Mouse (Mus musculus): ENCODE results near the gene Prss43. TPM values are rescaled to one million over a fixed set of nuclear protein-coding genes. Genes with fewer than 3 reads are reported as not detected.

The Prss43 gene
- polyA plus RNA-seq, 1 experiment, result not detected

- TF ChIP-seq CTCF (IDR thresholded peaks at IDR 0.05; ENCODE audit: control insufficient read depth, insufficient read depth, low read length) (no peak), POLR2A (IDR thresholded peaks at IDR 0.05; ENCODE audit: borderline replicate concordance, control insufficient read depth, low read depth, low read length) (no peak)
- 57% methylated on average over 4 of the region's 4 CpGs for WGBS
- no peaks in the 10 kb centered on the region for H3K4me1 ChIP-seq (ENCODE audit: control insufficient read depth, insufficient read depth, low read length)
- H3K4me3 ChIP-seq (replicated peaks; ENCODE audit: control insufficient read depth, low read depth, low read length), result no peak overlapping the region
- no peak overlapping the region for H3K27ac ChIP-seq (ENCODE audit: control insufficient read depth, insufficient read depth, low read depth, low read length, poor library complexity)
Observed at GRCm38 (mm10) chr9:110825426-110825825, 1.1 kb upstream of the Prss43 start.

GRCm38 (mm10) chr9:110825832-110826231 lies 658 bp upstream of the Prss43 start:
- TF ChIP-seq POLR2A (IDR thresholded peaks at IDR 0.05; ENCODE audit: borderline replicate concordance, control insufficient read depth, low read depth, low read length), result no peak
- TF ChIP-seq CTCF (IDR thresholded peaks at IDR 0.05; ENCODE audit: control insufficient read depth, insufficient read depth, low read length), result no peak
- WGBS, result 14% methylated on average over 7 of the region's 7 CpGs
- Histone ChIP-seq H3K4me1 (ENCODE audit: control insufficient read depth, insufficient read depth, low read length) (no peaks in the 10 kb centered on the region), H3K4me3 (replicated peaks; ENCODE audit: control insufficient read depth, low read depth, low read length) (no peak overlapping the region), H3K27ac (ENCODE audit: control insufficient read depth, insufficient read depth, low read depth, low read length, poor library complexity) (no peak overlapping the region)

- H3K27ac ChIP-seq (ENCODE audit: control insufficient read depth, insufficient read depth, low read depth, low read length, poor library complexity), result no peak overlapping the region
- TF ChIP-seq CTCF (IDR thresholded peaks at IDR 0.05; ENCODE audit: control insufficient read depth, insufficient read depth, low read length), result no peak
- no peak for TF ChIP-seq POLR2A (IDR thresholded peaks at IDR 0.05; ENCODE audit: borderline replicate concordance, control insufficient read depth, low read depth, low read length)
- H3K4me3 ChIP-seq (replicated peaks; ENCODE audit: control insufficient read depth, low read depth, low read length), result no peak overlapping the region
- WGBS, result 68% methylated on average over 5 of the region's 5 CpGs
- no peaks in the 10 kb centered on the region for H3K4me1 ChIP-seq (ENCODE audit: control insufficient read depth, insufficient read depth, low read length)
Observed at GRCm38 (mm10) chr9:110833021-110833420, 6.5 kb downstream of the Prss43 start.

GRCm38 (mm10) chr9:110834411-110834810 lies 7.9 kb downstream of the Prss43 start, which contains the start of gene Prss45:
TSS of gene Prss45 (plus strand) at chr9:110834588.
- Histone ChIP-seq H3K4me1 (ENCODE audit: control insufficient read depth, insufficient read depth, low read length) (no peaks in the 10 kb centered on the region), H3K4me3 (replicated peaks; ENCODE audit: control insufficient read depth, low read depth, low read length) (no peak within 1 kb of the TSS), H3K27ac (ENCODE audit: control insufficient read depth, insufficient read depth, low read depth, low read length, poor library complexity) (no peak within 1 kb of the TSS)
- WGBS, result 90% methylated on average over 19 of the region's 19 CpGs
- TF ChIP-seq CTCF (IDR thresholded peaks at IDR 0.05; ENCODE audit: control insufficient read depth, insufficient read depth, low read length) (no peak), POLR2A (IDR thresholded peaks at IDR 0.05; ENCODE audit: borderline replicate concordance, control insufficient read depth, low read depth, low read length) (no peak)

GRCm38 (mm10) chr9:110834961-110835360 lies 8.5 kb downstream of the Prss43 start:
- H3K4me3 ChIP-seq (replicated peaks; ENCODE audit: control insufficient read depth, low read depth, low read length), result no peak overlapping the region
- WGBS, result 76% methylated on average over 10 of the region's 10 CpGs
- TF ChIP-seq CTCF (IDR thresholded peaks at IDR 0.05; ENCODE audit: control insufficient read depth, insufficient read depth, low read length), result no peak
- TF ChIP-seq POLR2A (IDR thresholded peaks at IDR 0.05; ENCODE audit: borderline replicate concordance, control insufficient read depth, low read depth, low read length), result no peak
- no peaks in the 10 kb centered on the region for H3K4me1 ChIP-seq (ENCODE audit: control insufficient read depth, insufficient read depth, low read length)
- no peak overlapping the region for H3K27ac ChIP-seq (ENCODE audit: control insufficient read depth, insufficient read depth, low read depth, low read length, poor library complexity)

GRCm38 (mm10) chr9:110836112-110836511 lies 9.6 kb downstream of the Prss43 start:
- no peaks in the 10 kb centered on the region; the same call in 1 of the 2 replicates for H3K4me1 ChIP-seq (ENCODE audit: control insufficient read depth, insufficient read depth, low read length)
- H3K27ac ChIP-seq (ENCODE audit: control insufficient read depth, insufficient read depth, low read depth, low read length, poor library complexity), result no peak overlapping the region
- TF ChIP-seq POLR2A (IDR thresholded peaks at IDR 0.05; ENCODE audit: borderline replicate concordance, control insufficient read depth, low read depth, low read length) (no peak), CTCF (IDR thresholded peaks at IDR 0.05; ENCODE audit: control insufficient read depth, insufficient read depth, low read length) (no peak)
- no peak overlapping the region for H3K4me3 ChIP-seq (replicated peaks; ENCODE audit: control insufficient read depth, low read depth, low read length)
- WGBS, result 66% methylated on average over 2 of the region's 2 CpGs

GRCm38 (mm10) chr9:110840905-110841304 lies 14.4 kb downstream of the Prss43 start:
- no peaks in the 10 kb centered on the region; the same call in 1 of the 2 replicates for H3K4me1 ChIP-seq (ENCODE audit: control insufficient read depth, insufficient read depth, low read length)
- no peak for TF ChIP-seq CTCF (IDR thresholded peaks at IDR 0.05; ENCODE audit: control insufficient read depth, insufficient read depth, low read length)
- TF ChIP-seq POLR2A (IDR thresholded peaks at IDR 0.05; ENCODE audit: borderline replicate concordance, control insufficient read depth, low read depth, low read length), result no peak
- H3K27ac ChIP-seq (ENCODE audit: control insufficient read depth, insufficient read depth, low read depth, low read length, poor library complexity), result peak overlapping the region; percentile 15; the same call in 1 of the 2 replicates
- WGBS, result 59% methylated on average over 6 of the region's 6 CpGs
- H3K4me3 ChIP-seq (replicated peaks; ENCODE audit: control insufficient read depth, low read depth, low read length), result no peak overlapping the region

- WGBS, result 5% methylated on average over 2 of the region's 2 CpGs
- no peaks in the 10 kb centered on the region; the same call in 1 of the 2 replicates for H3K4me1 ChIP-seq (ENCODE audit: control insufficient read depth, insufficient read depth, low read length)
- no peak for TF ChIP-seq POLR2A (IDR thresholded peaks at IDR 0.05; ENCODE audit: borderline replicate concordance, control insufficient read depth, low read depth, low read length)
- no peak for TF ChIP-seq CTCF (IDR thresholded peaks at IDR 0.05; ENCODE audit: control insufficient read depth, insufficient read depth, low read length)
- no peak overlapping the region for H3K4me3 ChIP-seq (replicated peaks; ENCODE audit: control insufficient read depth, low read depth, low read length)
- H3K27ac ChIP-seq (ENCODE audit: control insufficient read depth, insufficient read depth, low read depth, low read length, poor library complexity), result peak overlapping the region; percentile 15; the same call in 1 of the 2 replicates
Observed at GRCm38 (mm10) chr9:110841438-110841837, 14.9 kb downstream of the Prss43 start.

GRCm38 (mm10) chr9:110844206-110844605 lies 17.7 kb downstream of the Prss43 start, which contains the start of gene Prss46:
TSS of gene Prss46 (plus strand) at chr9:110844506.
- H3K4me3 ChIP-seq (replicated peaks; ENCODE audit: control insufficient read depth, low read depth, low read length), result no peak within 1 kb of the TSS
- TF ChIP-seq POLR2A (IDR thresholded peaks at IDR 0.05; ENCODE audit: borderline replicate concordance, control insufficient read depth, low read depth, low read length) (no peak), CTCF (IDR thresholded peaks at IDR 0.05; ENCODE audit: control insufficient read depth, insufficient read depth, low read length) (no peak)
- no peaks in the 10 kb centered on the region; the same call in 1 of the 2 replicates for H3K4me1 ChIP-seq (ENCODE audit: control insufficient read depth, insufficient read depth, low read length)
- no peak within 1 kb of the TSS for H3K27ac ChIP-seq (ENCODE audit: control insufficient read depth, insufficient read depth, low read depth, low read length, poor library complexity)
- 84% methylated on average over 10 of the region's 10 CpGs for WGBS

Data from bone marrow, adult 2 months (tissue).